Mouse (Mus musculus) embryo, embryonic 11.5 days (tissue): ENCODE results near the gene Cyp4f17.
"Not testable (repeated sequence)": the region's sequence is repeated elsewhere in the genome, so short reads cannot be mapped to it uniquely, and the experiment has no call there.

Experiments
- DNase-seq: peaks from one replicate; pipeline ENCODE4 v3.0.0-alpha.2; 2012; ENCODE audit warnings: low read depth, low spot score

Gene Cyp4f17

DNA sequence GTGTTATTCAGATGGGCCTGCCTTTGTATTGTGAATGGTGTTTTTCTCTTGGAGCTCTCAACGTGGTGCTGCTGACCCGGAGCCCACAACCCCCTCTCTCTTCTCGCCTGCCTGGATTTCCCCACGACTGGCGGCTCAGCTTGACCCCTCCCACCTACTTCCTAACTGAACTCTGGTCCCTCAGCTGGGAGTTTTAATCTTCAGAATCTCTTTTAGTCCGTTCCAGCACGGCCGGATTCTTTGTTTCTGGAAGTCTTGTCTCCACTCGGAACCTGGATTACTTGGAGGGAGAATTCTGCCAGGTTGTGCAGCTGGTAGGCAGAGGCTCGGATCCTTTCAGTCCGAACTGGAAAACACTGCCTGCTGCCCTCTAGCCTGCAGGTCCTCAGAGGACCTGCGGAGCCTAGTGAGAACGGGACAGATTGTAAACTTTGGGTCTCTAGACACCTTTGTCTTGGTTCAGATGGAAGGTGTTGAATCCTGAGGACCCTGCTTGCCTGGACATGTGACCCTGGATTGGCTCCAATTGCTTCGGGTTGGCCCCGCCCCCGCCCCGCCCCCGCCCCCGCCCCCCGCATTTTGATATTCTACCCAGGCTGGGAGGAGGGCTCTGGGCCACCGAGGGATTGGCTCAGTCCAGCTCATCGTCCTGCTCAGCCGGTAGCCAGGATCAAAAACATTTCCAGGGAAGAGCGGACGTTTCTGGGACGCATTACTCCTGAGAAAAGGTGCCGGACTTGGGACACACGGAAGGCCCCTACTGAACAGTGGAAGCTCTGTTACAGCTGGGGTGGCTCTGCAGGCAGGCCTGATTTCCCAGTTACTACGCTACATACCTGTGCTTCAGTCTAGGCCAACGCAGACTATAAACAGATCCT lies at the start of gene Cyp4f17:
Gene Cyp4f17 (plus strand): TSS at position 200 of the 878 bp plus-strand sequence.
- DNase-seq, result peak; percentile 46

DNA sequence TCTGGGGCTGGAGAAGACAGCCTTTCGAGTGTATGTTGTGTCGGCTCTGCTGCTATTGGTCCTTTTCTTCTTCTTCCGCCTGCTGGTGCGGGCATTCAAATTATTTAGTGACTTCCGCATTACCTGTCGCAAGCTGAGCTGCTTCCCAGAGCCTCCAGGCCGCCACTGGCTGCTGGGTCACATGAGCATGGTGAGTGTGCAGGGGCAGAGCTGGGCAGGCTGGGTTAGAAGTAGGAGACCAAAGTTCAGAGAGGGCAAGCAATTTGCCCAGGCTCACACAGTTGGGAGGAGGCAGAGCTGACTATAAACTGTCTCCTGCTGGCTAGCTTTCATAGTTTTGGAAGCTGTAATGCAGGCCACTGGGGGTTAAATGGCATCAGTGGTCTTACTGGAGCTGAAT lies 37.4 kb upstream of the Cyp4f17 start:
- DNase-seq, result no peak

DNA sequence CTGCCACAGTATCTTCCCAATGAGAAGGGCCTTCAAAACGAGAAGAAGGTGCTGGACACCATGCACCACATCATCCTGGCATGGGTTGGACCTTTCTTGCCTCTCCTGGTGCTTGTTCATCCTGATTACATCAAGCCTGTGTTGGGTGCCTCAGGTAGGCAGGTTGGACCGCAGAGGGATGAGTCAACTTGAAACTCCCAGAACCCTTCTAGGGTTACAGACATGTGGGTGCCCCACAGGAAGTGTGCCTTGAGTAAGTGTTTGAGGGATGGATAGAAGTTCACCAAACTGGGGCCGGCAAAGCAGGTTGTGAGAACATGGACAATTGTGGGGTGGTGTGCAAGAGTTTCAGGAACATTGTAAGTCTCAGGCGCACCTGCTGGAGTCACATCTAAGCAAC lies 35.1 kb upstream of the Cyp4f17 start:
- no peak for DNase-seq

DNA sequence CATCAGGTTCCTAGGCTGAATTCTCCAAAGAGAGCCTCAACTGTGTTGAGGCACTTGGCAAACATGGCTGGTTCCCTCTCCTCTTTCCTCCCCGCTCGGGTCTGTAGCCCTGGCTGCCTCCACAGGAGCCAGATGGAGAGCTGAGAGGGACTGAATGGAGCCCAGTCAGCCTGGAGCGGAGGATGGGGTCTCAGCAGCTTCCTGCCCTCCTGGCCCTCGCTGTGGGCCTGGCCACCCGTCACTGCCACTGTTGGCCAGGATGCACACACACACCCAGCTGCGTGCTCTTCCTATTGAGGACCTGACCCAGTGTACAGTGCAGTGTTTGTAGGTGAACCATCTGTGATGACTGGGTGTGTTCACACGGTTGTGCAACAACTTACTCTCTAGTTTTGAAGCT lies 33.7 kb upstream of the Cyp4f17 start:
- DNase-seq, result no peak

DNA sequence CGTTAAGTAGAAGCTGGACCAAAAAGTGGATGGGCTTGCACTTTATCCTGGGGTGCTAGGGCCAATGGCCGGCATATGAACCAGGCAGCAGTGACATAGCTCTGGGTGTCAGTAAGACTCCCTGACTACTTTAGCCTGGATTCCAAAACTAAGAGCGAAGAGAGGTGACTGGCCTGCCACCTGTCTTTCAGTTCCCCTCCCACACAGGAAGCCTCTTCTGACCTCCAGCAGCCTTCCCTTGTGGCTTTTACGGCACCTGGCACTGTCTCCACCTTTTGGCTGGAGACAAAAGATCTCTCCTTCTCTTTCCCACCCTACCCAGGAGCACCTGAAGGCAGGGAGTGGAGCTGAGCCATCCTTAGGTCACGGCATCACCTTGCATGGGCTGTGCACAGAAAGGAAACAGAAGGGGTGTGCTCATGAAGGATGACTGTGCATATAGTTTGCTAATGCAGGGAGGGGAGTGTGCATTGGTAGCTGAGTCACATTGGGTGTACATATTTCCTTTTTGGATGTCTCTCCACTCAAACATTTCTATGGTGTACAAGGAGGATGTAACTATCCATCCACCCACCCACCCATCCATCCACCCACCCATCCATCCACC lies 30.8 kb upstream of the Cyp4f17 start:
- no peak for DNase-seq

DNA sequence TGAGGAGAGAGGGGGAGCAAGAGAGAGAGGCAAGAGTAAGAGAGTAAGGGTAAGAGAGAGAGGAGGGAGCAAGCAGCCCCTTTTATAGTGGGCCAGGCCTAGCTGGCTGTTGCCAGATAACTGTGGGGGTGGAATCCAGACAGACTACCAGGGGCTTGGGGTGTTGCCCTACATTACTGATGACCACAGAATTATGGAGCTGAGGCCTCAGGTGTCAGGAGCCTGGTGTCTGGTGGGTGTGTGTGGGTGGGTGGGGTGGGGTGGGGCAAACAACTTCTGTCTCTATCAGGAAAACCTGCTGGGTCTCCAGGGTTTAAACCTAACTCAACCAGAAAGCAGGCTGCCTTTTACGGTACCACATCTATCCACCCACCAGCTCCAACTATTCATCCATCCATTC lies 28.6 kb upstream of the Cyp4f17 start:
- DNase-seq, result no peak

DNA sequence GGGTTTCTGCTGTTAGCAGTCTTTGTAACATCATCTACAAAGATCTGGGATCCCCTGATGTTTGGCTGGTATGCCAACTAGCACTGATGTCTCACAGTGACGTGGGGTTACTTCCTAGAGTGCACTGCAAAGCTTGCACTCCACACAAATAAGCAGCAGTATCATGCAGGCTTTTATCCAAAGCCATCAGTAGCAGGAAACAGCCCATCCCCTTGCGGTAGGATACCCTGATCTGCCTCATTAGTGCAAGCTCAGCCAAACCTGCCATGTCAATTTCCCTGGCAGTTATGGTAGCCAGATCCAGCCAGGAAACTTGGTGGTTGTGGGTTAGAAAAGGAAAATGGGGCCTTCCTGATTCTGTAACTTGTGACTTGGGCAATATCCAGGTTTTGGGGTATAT lies 27.1 kb upstream of the Cyp4f17 start:
- no peak for DNase-seq

DNA sequence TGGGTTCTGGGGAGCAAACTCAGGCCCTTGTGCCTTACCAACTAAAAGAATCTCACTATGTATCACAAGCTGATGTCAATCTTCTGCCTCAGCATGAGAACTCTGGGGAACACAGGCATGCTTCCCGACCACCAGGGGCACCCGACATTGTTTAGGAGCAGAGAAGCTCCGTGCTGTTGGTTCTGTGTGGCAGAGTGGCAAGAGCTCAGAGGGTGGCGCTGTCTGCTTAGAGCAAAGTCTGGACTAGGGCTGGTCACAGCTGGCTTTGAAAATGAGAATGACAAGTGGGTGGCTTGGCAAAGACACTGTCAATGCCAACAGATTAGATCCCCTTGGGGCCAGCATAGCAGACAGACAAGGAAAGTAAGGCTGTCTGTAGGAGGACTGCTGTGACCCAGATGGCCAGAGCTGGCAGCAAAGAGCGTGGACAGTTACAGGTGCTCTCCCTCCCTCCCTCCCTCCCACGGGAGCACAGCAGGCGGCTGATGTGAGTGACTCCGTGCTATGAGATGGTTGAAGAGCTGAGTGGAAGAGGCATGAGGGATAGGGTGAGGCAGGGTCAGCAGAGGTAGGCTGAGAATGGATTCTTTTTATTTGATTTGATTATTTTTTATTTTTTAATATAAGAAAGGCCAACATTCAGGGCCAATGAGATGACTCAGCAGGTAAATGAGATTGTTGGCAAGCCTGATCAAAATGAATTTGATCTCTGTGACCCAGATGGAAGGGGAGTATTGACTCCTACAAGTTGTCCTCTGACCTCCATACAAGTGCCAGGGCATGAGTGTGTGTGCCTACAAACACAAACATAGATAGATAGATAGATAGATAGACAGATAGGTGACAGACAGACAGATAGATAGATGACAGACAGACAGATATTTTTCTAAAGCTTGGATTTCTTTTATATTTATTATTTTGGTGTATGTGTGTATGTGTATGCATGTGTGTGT lies 26.0 kb upstream of the Cyp4f17 start:
- no peak for DNase-seq

DNA sequence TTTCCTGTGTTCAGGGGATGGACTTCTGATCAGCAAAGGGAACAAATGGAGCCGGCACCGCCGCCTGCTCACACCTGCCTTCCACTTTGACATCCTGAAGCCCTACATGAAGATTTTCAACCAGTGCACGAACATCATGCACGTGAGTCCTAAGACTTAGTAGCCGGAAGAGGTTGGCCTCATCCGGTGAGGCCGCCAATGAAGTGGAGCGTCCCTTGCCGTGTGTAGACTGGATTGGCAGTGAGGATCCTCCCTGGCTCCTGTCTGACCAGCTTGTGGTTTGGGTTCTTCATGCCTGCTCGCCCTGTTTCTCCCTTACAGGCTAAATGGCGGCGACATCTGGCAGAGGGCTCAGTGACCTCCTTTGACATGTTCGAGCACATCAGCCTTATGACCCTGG lies 24.1 kb upstream of the Cyp4f17 start:
- no peak for DNase-seq

DNA sequence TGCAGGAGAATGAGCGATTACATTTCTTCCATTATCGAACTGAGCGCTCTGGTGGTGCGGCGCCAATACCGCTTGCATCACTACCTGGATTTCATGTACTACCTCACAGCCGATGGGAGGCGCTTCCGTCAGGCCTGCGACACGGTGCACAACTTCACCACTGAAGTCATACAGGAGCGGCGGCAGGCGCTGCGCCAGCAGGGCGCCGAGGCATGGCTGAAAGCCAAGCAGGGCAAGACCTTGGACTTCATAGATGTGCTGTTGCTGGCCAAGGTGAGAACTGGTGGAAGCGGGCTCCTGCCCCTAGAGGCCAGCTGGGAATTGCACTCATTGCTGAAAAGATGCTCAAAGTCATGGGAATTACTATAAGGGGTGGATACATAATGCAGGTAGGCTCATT lies 22.6 kb upstream of the Cyp4f17 start:
- no peak for DNase-seq

DNA sequence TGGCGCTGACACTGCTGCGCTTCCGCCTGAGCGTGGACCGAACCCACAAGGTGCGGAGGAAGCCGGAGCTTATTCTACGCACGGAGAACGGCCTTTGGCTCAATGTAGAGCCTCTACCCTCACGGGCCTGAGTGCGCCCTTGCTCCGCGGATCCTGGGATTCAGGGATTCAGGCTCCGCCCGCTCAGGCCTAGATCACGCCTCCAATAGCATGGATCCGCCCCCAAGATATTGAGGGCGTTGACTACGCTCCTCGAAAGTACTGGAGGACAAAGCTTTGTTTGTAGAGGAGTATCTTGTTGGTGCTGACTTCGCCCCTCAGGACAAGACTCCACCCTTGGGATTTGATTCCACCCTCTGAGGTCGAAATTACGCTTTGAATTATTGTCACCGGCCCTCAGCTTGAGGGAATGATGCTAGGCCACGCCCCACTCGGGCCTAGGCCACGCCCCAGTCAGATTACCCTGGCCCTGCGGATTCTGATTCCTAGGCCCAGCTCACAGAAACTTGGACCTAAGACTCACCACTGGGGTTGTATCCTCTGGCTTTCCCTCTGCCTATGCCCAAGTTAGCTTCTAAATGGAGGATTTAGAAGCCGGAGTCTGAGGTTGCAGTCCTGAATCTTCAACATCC lies 13.4 kb upstream of the Cyp4f17 start:
- no peak for DNase-seq

DNA sequence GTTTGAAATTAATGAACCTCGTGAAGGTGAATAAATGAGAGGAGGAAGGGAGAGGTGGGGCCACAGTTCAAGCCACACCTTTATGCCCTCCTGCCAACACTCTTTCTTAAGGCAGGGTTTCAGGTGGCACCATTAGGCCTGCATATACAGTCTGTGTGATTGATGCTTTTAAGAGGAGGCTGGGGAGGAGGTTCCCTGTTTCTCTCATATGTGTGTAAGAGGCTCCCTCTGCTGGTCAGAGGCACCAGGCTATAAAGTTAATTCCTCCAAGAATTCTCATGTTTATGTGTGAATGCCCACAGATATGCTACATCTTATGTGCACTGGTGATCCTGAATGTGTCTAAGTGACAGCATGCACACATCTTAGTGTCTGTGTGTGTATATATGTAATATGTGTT lies 11.2 kb upstream of the Cyp4f17 start:
- DNase-seq, result peak; percentile 59

DNA sequence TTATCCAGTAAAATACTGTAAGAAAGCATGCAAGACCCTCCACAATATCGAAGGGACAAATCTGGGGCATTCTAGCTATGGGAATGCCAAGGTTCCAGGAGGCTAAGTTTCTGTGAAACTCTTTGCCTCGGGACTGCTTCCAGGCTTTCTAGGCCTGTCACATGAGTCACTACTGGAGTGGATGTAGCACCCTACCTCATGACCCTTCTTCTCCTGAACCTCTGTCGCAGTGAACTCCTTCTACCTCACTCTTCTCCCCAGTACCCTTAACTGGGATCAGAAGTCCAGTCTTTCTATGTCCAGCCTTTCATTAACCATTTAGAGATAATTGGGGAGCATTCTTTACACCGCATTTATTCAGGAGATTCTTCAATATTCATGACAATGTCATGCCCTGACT lies 5.3 kb upstream of the Cyp4f17 start:
- not testable (repeated sequence) for DNase-seq

DNA sequence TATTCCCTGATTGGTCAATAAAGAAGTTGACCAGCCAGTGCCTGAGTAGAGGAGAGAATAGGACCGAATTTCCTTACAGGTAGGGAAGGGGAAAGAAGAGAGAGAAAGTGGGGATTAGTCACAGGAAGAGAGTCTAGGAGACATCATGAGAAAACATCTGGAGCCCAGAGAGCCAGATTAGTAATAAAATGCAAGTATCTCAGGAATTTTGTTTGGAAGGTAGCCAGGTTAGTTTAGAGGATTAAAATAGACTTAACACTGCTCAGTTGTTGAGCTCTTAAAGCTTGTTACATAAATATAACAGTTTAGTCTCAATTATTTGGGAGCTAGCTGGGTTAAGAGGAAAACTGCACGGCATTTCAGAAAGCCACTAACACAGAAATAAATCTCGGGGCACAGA lies 4.8 kb upstream of the Cyp4f17 start:
- no peak for DNase-seq

DNA sequence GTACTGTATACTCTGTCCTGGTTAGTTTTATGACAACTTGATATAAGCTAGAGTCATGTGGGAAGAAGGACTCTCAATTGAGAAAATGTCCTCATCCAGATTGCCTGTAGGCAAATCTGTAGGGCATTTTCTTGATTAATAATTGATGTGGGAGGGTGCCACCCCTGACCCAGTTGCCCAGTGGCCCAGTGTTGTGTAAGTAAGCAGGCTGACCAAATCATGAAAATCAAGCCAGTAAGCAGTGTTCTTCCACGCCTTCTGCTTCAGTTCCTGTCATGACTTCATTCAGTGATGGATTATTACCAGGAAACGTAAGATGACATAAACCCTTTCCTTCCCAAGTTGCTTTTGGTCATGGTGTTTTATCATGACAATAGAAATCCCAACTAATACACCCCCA lies 2.7 kb upstream of the Cyp4f17 start:
- no peak for DNase-seq

DNA sequence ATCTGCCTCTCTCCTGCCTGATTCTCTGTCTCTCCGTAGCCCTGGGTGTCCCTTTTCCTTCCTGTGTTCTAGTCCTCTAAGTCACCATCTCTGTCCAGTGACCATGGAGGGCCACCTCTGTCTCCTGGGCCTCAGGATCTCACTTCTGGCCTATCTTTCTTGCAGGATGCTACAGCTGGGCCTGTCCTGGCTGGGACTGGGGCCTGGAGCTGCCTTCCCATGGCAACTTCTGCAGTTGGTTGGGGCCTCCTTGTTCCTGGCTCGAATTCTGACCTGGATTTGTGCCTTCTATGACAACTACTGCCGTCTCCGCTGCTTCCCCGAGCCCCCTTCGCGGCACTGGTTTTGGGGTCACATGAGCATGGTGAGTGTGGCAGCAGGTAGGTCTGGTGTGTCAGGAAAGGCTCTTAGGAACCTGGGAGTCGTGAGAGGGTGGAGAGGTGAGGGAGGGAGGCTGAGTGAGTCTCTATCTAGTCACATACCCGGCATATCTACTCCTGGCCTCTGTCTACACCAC lies 937 bp downstream of the Cyp4f17 start:
- DNase-seq, result no peak

DNA sequence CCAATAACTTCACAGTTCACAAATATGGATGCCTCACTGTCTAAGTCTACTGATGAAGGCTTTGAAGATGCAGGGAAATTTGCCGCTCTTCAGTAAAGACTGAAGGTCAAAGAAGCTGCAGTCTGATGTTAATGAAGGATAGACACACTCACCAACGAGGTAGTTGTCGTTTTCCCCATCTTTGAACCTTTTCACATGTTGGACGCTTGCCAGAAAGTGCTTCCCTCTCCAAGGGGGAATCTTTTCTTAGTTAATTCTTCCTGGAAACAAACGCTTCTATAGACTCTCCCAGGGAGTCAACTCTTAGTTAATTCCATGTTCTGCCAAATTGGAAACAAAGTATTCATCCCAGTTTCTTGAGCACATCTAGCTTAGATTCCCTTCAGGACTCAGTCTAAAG lies 10.3 kb downstream of the Cyp4f17 start:
- DNase-seq, result no peak

DNA sequence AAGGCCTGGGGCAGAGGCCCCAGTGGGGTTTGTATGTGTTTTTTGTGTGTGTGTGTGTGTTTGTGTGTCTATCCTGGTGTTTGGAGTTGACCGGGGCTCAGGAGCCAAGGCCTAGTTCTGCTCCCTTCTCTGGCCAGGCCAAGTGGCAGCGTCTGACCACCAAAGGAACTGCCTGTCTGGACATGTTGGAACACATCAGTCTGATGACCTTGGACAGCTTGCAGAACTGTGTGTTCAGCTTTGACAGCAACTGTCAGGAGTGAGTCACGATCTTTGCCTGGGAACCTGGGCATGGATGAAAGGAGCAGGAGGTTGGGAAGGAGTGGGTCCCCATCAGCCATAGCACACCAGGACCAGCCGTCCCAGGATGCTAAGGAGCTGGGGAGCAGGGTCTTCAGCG lies 16.1 kb downstream of the Cyp4f17 start:
- no peak for DNase-seq

DNA sequence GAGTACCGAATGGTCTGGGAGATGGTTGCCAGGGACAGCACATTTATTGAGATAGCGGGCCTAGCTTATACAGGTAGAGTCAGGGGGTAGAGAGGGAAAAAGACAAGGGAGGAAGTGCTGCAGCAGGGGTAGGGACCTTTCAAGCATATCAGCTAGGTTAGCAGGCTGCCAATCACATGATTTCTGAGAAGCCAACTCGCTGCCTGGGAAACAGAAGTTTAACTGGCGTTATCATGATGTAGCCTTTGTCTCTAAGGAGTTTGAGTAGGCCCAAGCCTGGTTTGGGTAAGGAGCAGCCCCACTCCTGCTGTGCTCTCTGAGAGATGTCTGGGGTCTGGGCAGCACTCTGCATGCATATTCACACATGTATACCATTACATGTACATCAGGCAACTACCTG lies 16.5 kb downstream of the Cyp4f17 start:
- DNase-seq, result no peak

DNA sequence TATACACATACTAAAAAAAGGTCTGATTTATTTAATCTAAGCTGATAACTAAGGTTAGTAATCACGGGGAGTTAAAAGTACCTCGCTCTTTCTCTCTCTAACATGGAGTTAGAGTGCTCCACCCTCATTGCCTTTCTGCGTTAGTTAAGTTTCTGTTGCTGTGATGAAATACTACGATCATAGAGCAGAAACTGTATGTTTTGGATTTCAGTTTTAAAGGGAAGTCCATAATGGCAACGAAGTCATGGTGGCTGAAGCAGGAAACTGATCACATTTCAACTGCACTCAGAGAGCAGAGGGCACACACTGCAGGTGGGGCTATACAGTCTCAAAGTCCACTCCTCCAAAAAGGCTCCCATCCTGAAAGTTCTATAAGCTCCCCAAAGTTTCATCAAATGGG lies 17.0 kb downstream of the Cyp4f17 start:
- no peak for DNase-seq

DNA sequence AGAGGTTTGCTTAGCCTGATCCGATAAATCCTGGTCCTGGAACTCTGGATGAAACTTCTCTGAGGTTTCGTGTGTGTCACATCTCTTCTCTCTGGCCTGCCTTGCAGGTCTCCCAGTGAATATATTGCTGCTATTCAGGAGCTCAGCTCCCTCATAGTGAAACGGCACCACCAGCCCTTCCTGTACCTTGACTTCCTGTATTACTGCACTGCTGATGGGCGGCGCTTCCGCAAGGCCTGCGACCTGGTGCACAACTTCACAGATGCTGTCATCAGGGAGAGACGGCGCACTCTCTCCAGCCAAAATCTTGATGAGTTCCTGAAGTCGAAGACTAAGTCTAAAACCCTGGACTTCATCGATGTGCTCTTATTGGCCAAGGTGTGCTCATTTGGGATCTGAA lies 18.0 kb downstream of the Cyp4f17 start:
- no peak for DNase-seq

DNA sequence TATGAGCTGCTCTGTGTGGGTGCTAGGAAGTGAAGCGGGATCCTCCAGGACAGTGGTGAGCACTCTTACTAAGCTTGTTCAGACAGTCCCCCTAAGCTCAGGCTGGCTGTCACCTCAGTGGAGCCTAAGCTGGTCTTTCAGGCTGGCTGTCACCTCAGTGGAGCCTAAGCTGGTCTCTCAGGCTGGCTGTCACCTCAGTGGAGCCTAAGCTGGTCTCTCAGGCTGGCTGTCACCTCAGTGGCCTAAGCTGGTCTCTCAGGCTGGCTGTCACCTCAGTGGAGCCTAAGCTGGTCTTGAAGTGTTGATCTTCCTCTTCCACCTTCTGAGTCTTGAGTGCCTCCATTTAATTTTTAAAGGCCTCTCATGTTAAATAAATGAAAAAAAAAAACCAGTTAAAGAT lies 20.5 kb downstream of the Cyp4f17 start:
- DNase-seq, result not testable (repeated sequence)
